Mouse (Mus musculus) bone marrow, adult 2 months (tissue): ENCODE measurements around the gene Pcif1.

Experiments used
- CTCF ChIP-seq: fragments of 200-500 bp; IDR thresholded peaks from 2 replicates; pipeline ENCODE4 v1.5.1; 2011; ENCODE audit warnings: low read length, control low read depth; ENCODE audit not compliant: control insufficient read depth, insufficient read depth
- POLR2A ChIP-seq: fragments of 200-500 bp; IDR thresholded peaks from 2 replicates; pipeline ENCODE4 v1.6.1; 2011; ENCODE audit warnings: low read depth, mild to moderate bottlenecking, control low read depth, low read length, borderline replicate concordance; ENCODE audit not compliant: control insufficient read depth

- TF ChIP-seq CTCF (no peak), POLR2A (no peak)
These were observed 18.0 kb upstream of the Pcif1 start for GRCm38 (mm10) chr2:164861094-164861493.
